Mouse (Mus musculus) bone marrow macrophage, adult 2 months (primary cell): ENCODE measurements at regions not wholly inside any gene's neighbourhood (a gene's known extent, or its start where the extent isn't known, plus 50 kb on each side); places are given as distances from the start of the nearest gene placed in this dataset.
A peak's percentile ranks its signal among the peaks of the same experiment; 100 is the strongest.

Experiments
- H3K27ac ChIP-seq: 2 replicates; pipeline ENCODE4 v1.5.1; 2012; ENCODE audit warnings: low read depth, low read length; ENCODE audit not compliant: insufficient read depth
- H3K4me1 ChIP-seq: 2 replicates; pipeline ENCODE4 v1.6.1; 2012; ENCODE audit warnings: low read length; ENCODE audit not compliant: control insufficient read depth, insufficient read depth
- H3K4me3 ChIP-seq: 2 replicates; pipeline ENCODE4 v1.5.1; 2012; ENCODE audit warnings: mild to moderate bottlenecking, low read length, moderate library complexity; ENCODE audit not compliant: insufficient read depth
- CTCF ChIP-seq: IDR thresholded peaks from 2 replicates; pipeline ENCODE4 v1.5.1; 2012; ENCODE audit warnings: low read depth, mild to moderate bottlenecking, low read length, moderate library complexity
- POLR2A ChIP-seq: IDR thresholded peaks from 2 replicates; pipeline ENCODE4 v1.6.1; 2012; ENCODE audit warnings: mild to moderate bottlenecking, low read depth, low read length, borderline replicate concordance

DNA sequence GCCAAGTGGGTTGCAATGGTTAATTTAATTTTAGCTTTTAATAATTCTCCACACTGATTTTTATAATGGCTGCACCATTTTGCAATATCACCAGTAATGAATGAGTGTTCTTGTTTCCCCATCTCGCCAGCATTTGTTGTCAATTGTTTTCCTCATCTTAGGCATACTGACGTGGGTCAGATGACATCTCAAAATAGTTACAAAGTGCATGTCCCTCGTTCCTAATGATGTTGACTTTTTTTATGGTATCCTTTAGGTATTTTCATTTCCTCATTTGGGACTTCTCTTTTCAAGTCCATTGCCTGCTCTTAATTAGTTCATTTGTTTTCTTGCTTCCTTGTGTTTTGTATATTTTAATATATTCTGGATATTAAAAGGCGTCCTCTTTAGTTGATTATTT, 741.8 kb downstream of the Stpg2 start:
- peak overlapping the region; percentile 82 for H3K27ac ChIP-seq
- TF ChIP-seq CTCF (no peak), POLR2A (no peak)
- H3K4me3 ChIP-seq = no peak overlapping the region
- peaks cover 19% of the 10 kb centered on the region for H3K4me1 ChIP-seq

GRCm38 (mm10) chr3:139949096-139949495, 743.6 kb downstream of the Stpg2 start:
- peaks cover 19% of the 10 kb centered on the region for H3K4me1 ChIP-seq
- TF ChIP-seq CTCF = no peak
- no peak for TF ChIP-seq POLR2A
- H3K4me3 ChIP-seq = no peak overlapping the region
- H3K27ac ChIP-seq = no peak overlapping the region

GRCm38 (mm10) chr3:139950016-139950705, 744.7 kb downstream of the Stpg2 start:
- no peak overlapping the region for H3K4me3 ChIP-seq
- TF ChIP-seq POLR2A = no peak
- TF ChIP-seq CTCF = no peak
- no peak overlapping the region for H3K27ac ChIP-seq
- peaks cover 19% of the 10 kb centered on the region for H3K4me1 ChIP-seq

DNA sequence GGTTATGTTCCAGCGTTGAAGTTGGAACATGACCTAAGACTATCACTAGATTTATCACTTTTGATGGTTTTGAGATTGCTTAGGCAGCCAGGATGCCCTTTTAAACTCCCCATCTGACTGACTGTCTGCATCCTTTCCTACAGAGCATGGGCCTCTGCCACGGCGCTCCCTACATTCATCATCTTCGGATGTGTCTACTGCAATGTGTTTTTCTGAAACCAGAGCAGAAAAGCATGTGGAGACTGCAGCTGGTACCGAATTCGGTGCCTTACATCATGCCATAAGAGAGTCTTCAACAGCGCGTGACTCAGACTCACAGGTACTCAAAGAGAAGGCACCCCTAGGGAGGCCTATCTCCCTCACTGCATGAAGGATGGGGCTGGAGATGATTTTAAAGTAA, 746.0 kb downstream of the Stpg2 start:
- no peak overlapping the region for H3K4me3 ChIP-seq
- TF ChIP-seq CTCF = no peak
- TF ChIP-seq POLR2A = no peak

GRCm38 (mm10) chr3:139978172-139978571, 772.7 kb downstream of the Stpg2 start:
- Histone ChIP-seq H3K4me3 (no peak overlapping the region), H3K27ac (no peak overlapping the region), H3K4me1 (no peaks in the 10 kb centered on the region)
- TF ChIP-seq POLR2A (no peak), CTCF (no peak)

More for the DNA sequence above, 746.0 kb downstream of the Stpg2 start:
- H3K4me1 ChIP-seq = peaks cover 8% of the 10 kb centered on the region
- H3K27ac ChIP-seq = no peak overlapping the region

DNA sequence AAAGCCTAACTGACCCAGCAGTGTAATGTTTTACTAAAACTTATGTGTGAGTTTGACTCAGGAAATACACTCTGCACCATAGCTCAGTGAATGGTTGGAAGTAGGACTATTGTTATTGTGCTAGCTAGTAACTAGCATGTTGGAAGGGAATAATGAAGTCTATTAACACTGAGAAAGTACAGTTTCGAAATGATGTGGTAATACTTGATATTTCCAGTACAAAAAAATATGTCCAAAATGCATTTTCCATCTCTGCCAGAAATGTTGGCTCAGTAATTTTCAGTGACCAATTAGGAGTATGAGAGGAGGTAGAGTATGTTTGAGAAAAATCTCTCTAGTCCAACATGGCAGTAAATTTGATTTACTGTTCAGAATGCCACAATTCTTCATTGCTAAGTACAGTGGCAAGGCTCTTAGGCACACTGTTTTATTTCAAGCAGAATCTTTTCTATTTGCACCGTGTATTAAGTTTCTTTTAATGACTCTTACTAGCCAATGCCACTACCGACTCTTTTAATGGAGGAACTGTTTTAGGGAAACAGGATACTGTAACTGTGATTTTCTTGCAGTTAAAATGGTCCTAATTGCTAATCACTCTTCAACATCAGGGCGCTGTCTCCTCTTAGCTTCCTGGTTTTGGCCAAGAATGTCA, 780.5 kb downstream of the Stpg2 start:
- no peak overlapping the region for H3K4me3 ChIP-seq
- H3K27ac ChIP-seq = no peak overlapping the region
- H3K4me1 ChIP-seq = no peaks in the 10 kb centered on the region
- TF ChIP-seq CTCF (no peak), POLR2A (no peak)

DNA sequence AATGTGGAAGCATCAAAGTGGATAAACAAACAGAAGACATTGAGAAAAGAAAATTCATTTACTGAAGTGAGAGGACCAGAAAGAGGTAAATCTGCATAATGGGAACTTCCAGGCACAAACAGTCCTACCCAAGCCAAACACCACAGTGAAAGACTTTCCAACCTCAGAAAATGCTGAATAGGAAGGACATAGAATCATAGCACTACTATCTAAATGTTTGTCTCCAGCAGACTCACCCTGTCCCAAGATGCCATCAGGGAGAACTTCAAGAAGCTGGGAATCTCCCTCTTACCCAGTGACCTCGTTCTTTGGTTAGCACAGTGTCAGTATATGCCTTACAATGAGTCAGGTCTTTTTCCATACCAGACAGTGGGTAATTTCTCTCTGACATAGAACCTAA, 783.4 kb downstream of the Stpg2 start:
- H3K4me1 ChIP-seq = no peaks in the 10 kb centered on the region
- no peak overlapping the region for H3K4me3 ChIP-seq
- no peak overlapping the region for H3K27ac ChIP-seq
- no peak for TF ChIP-seq POLR2A
- no peak for TF ChIP-seq CTCF

GRCm38 (mm10) chr3:139989380-139989779, 783.9 kb downstream of the Stpg2 start:
- Histone ChIP-seq H3K4me1 (no peaks in the 10 kb centered on the region), H3K4me3 (no peak overlapping the region), H3K27ac (no peak overlapping the region)
- TF ChIP-seq POLR2A (no peak), CTCF (no peak)

DNA sequence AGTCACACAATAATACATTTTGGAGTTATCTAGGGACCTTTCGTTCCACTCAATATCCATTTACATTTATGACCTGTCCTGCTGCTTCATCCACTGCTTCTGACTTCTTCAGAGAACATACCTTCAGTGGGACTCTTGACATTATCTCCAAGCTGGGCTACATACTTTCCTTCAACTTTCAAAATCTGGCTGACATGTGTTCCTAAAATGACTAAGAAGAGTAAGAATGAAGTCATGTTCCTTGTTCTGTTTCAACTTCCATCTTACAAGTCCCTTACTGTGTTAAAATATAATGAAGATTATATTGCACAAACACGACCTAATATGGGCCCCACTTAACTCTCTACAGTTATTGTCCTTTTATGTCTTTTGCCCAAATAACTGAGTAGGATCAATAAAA, 807.0 kb downstream of the Stpg2 start:
- Histone ChIP-seq H3K4me3 (no peak overlapping the region), H3K4me1 (no peaks in the 10 kb centered on the region), H3K27ac (no peak overlapping the region)
- no peak for TF ChIP-seq CTCF
- TF ChIP-seq POLR2A = no peak

- Histone ChIP-seq H3K27ac (no peak overlapping the region), H3K4me1 (no peaks in the 10 kb centered on the region), H3K4me3 (no peak overlapping the region)
- TF ChIP-seq POLR2A (no peak), CTCF (no peak)
Measured at GRCm38 (mm10) chr3:140034101-140034500, 828.6 kb downstream of the Stpg2 start.
